Mouse (Mus musculus) frontal cortex, adult 2 months (tissue): ENCODE measurements around the gene Znrd1. TPM values are rescaled to one million over a fixed set of nuclear protein-coding genes. Genes with fewer than 3 reads are reported as not detected.
A peak's percentile ranks its signal among the peaks of the same experiment; 100 is the strongest.

Source experiments
- DNase-seq, 2 experiments: peaks; one replicate each; pipeline ENCODE4 v3.0.0; 2022; ENCODE audit warnings: low spot score in 1 of 2; ENCODE audit errors: extremely low spot score in 1 of 2
- polyA plus RNA-seq: library from polyadenylated mRNA; depleted of rRNA; stranded (reverse); fragments of >200 nt; gene quantifications from 2 replicates; pipeline ENCODE4 v1.2.3, GENCODE M21; 2012; rRNA removed

Znrd1 gene
- polyA plus RNA-seq, 1 experiment: 36.4 TPM

- peak in 1 of 2 experiments; percentile 45 for DNase-seq
These were observed 29.0 kb downstream of the Znrd1 start for GRCm38 (mm10) chr17:36929236-36929932.

DNA sequence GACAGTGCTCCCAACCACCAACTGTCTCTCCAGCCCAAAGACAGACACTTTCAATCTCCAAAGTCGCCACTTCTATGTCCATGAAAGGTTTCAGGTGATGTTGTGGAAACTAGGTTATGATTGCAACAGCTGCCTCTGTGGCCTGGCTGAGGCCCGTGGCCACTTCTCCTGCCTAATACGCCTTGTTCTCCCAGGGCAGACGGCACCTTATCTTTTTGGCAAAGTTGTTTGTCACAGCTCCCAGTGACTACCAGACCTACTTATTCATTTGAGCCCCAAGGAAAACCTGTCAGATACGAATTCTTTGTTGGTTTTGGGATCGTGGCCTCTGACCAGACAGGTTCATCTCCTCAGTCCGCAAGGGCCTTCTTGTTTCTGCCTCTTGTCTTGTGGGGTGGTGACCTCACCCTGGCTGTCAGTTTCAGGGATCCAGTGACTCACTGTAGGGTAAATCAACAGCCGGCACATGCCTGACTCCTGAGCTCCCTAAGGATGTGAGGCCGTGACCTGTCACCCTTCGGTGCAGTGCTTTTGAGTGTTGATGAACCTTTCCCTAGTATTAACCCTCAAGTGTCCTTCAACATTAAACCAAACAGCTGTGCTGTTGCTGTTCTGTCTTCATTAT is 30.8 kb downstream of the Znrd1 start:
- DNase-seq: no peak

DNA sequence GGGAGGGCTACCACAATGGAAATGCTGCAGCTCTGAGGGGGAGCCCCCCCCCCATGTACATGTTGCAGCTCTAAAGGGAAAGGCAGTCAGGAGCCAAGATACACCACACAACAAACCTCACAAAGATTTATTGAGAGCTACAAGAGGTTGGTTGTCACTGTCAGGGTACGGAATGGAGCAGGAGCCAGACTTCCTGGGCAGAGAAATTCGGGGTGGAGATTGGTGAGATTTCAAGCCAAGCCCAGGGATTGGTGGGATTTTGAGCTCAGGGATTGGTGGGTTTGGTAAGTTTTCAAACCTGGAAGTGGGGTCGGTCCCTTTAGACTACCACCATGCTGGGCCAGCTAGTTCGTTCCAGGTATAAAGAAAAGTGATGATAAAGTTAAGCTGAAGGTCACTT is 34.9 kb downstream of the Znrd1 start:
- DNase-seq: no peak

GRCm38 (mm10) chr17:36922715-36923114 is 35.6 kb downstream of the Znrd1 start:
- no peak for DNase-seq

DNA sequence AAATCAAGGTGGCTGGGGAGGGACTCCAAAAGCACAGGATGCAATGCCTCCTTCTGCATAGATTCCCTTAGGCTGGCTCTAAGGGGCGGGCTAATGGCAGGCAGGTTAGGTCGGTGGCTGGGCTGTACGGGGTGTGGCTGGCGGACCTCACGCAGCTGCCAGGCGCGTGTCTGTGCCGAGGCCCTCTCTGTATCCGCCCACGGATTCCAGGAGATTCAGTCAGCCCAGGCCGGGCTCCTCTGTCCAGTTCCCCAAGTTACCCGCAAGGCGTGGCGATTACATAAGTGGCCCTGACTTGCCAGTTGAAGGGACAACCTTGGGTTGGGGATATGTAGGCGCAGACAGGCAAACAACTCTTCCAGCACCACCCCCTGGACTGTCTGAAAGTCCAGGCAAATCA is 38.1 kb downstream of the Znrd1 start:
- DNase-seq: no peak

DNA sequence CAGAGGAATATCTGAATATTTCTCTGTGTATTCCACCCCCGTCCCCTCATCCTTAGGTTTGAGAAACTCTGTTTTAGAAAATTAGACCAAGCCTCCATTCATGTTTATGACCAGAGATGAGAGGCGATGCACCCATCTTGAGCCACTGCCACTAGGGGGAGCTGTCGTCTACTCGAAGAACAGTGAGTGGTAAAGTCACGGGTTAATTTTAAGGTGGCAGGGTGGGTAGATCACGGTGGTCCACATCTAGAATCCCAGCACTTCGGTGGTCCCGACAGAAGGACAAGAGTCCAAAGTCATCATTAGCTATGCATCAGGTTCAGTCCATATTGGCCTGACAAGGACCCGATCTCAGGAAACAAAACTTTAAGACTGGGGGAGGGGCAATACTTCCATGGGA is 43.3 kb downstream of the Znrd1 start:
- peak in 1 of 2 experiments; percentile 81 for DNase-seq

DNA sequence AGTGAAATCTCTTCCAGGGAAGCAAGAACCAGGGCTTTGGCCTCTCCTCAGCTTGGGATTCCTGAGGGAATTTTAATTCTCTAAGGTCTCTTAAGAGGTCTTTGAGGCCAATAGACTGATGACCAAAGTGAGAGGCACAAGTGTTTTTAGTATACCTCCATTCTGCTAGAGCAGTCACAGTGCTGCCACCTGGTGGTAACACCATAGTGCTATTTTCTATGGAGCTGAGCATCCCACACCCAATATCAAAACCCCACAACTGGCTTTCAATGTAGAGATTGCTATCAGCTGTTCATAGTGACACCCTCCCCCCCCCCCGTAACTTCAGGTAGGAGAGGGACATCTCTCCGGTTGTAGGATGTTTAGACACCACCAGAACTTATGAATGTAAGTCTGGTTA is 44.3 kb downstream of the Znrd1 start:
- DNase-seq: peak; percentile 53 to 90

GRCm38 (mm10) chr17:36912031-36912430 is 46.3 kb downstream of the Znrd1 start:
- no peak for DNase-seq

GRCm38 (mm10) chr17:36909802-36910201 is 48.6 kb downstream of the Znrd1 start:
- DNase-seq: no peak

GRCm38 (mm10) chr17:36908235-36908634 is 50.1 kb downstream of the Znrd1 start:
- DNase-seq: no peak

Other genes with a start within 250 kb of the Znrd1 start
- not detected in 2 replicates for gene H2-M10.5, start 185.6 kb downstream of the Znrd1 start, polyA plus RNA-seq
- gene H2-M10.6, start 146.4 kb downstream of the Znrd1 start, polyA plus RNA-seq: not detected in 2 replicates
- 20.8 and 21.9 TPM in 2 replicates for gene Trim26, start 121.4 kb downstream of the Znrd1 start, polyA plus RNA-seq
- 0.04 and 0.08 TPM in 2 replicates for gene Trim15, start 91.3 kb downstream of the Znrd1 start, polyA plus RNA-seq
- gene Trim10, start 89.0 kb downstream of the Znrd1 start, polyA plus RNA-seq: 0.06 and 0.08 TPM in 2 replicates
- gene Trim40, start 68.4 kb downstream of the Znrd1 start, polyA plus RNA-seq: 0.22 and 0.29 TPM in 2 replicates
- gene Trim31, start 60.4 kb downstream of the Znrd1 start, polyA plus RNA-seq: not detected in 2 replicates
- 4.0 and 5.1 TPM in 2 replicates for gene Rnf39, start 15.6 kb downstream of the Znrd1 start, polyA plus RNA-seq
- gene Ppp1r11, start 6.8 kb downstream of the Znrd1 start, polyA plus RNA-seq: 186 and 189 TPM in 2 replicates
- gene Znrd1as, start within 50 bp of the Znrd1 start, polyA plus RNA-seq: 6.0 and 6.9 TPM in 2 replicates
- gene 2410137M14Rik, start 22.7 kb upstream of the Znrd1 start, polyA plus RNA-seq: 0.42 and 1.1 TPM in 2 replicates
- gene H2-M5, start 31.0 kb upstream of the Znrd1 start, polyA plus RNA-seq: 2.8 and 3.3 TPM in 2 replicates
- gene Zfp57, start 42.6 kb upstream of the Znrd1 start, polyA plus RNA-seq: 30.3 and 40.6 TPM in 2 replicates
- gene Mog, start 64.8 kb upstream of the Znrd1 start, polyA plus RNA-seq: 43.8 and 54.7 TPM in 2 replicates
- gene Gabbr1, start 87.4 kb upstream of the Znrd1 start, polyA plus RNA-seq: 430 and 435 TPM in 2 replicates
- 0.04 TPM in 1 of 2 replicates, not detected in the other for gene Olfr90, start 129.9 kb upstream of the Znrd1 start, polyA plus RNA-seq
- gene Olfr91, start 139.7 kb upstream of the Znrd1 start, polyA plus RNA-seq: not detected in 2 replicates
- not detected in 2 replicates for gene Olfr92, start 161.5 kb upstream of the Znrd1 start, polyA plus RNA-seq
- not detected in 2 replicates for gene Olfr93, start 202.9 kb upstream of the Znrd1 start, polyA plus RNA-seq
- gene Ubd, start 235.3 kb upstream of the Znrd1 start, polyA plus RNA-seq: not detected in 2 replicates
- gene Olfr94, start 242.4 kb upstream of the Znrd1 start, polyA plus RNA-seq: not detected in 2 replicates